In the genomic region with DNA sequence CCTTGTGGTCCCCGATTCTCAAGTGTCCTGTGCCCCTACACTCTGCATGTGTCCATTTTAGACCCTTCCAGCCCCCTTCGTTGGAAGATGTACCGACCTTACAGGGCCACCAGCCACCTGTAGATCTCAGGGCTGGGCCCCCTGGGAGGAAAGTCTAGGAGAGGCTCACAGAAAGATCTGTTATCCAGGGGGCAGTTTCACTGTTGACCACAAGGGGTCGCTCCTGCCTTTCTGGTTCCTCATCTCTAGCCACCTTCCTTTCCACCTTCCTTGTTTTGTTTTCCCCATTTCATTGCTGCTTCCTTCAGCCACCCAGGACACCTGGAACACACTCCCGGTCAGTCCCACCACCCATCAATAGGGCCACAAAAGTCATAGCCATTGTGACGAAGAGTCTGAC, we compare ENCODE assay signal across 8 mouse cellular contexts.
DNase-seq lines count a peak whose midpoint lies in the region; ATAC-seq lines count a peak whose summit lies in the region.
"Not testable (repeated sequence)": the region's sequence is repeated elsewhere in the genome, so short reads cannot be mapped to it uniquely, and the experiment has no call there.

No protein-coding gene starts in this region.

- 29% methylated on average over 6 of the region's 6 CpGs for WGBS in hindbrain, embryonic 11.5 days

- peak; percentile 83 for DNase-seq in ZHBTc4 (ENCODE audit: low read depth, low spot score)
- DNase-seq in cerebellum, postnatal 10 days: peak; percentile 84 to 88
- DNase-seq in hindbrain, embryonic 11.5 days (ENCODE audit: low spot score): peak; percentile 82
- DNase-seq in left cerebral cortex, adult 18-20 months (ENCODE audit: low spot score in 2 of 2): peak; percentile 58 to 73
- DNase-seq in lung, postnatal 36 days: peak; percentile 76
- DNase-seq in right cerebral cortex, adult 2 months (ENCODE audit: low spot score in 2 of 2): peak; percentile 72 to 77
- DNase-seq in urinary bladder, postnatal 4 days (ENCODE audit: low spot score in 2 of 2): peak; percentile 52 to 79

- ATAC-seq in frontal cortex, adult (ENCODE audit: low TSS enrichment): peak; percentile 25; the same call in 1 of the 2 replicates
- not testable (repeated sequence) for ATAC-seq in hindbrain, embryonic 11.5 days (ENCODE audit: low FRiP score)

- not testable (repeated sequence) for H3K9me3 ChIP-seq in hindbrain, embryonic 11.5 days (ENCODE audit: control insufficient read depth, low read length)

- not testable (repeated sequence) for H3K4me1 ChIP-seq in hindbrain, embryonic 11.5 days (replicated peaks; ENCODE audit: control insufficient read depth, insufficient read depth, low read length)

- not testable (repeated sequence) for H3K9ac ChIP-seq in hindbrain, embryonic 11.5 days (ENCODE audit: low read depth, low read length)

- not testable (repeated sequence) for H3K27me3 ChIP-seq in hindbrain, embryonic 11.5 days (ENCODE audit: control insufficient read depth, insufficient read depth, low read length)

- H3K4me2 ChIP-seq in hindbrain, embryonic 11.5 days (replicated peaks; ENCODE audit: low read depth, low read length): not testable (repeated sequence)

- H3K27ac ChIP-seq in hindbrain, embryonic 11.5 days (ENCODE audit: low read depth, low read length): not testable (repeated sequence)

- not testable (repeated sequence) for H3K36me3 ChIP-seq in hindbrain, embryonic 11.5 days (ENCODE audit: control insufficient read depth, insufficient read depth, low read length)

- not testable (repeated sequence) for H3K4me3 ChIP-seq in hindbrain, embryonic 11.5 days (ENCODE audit: low read depth, low read length)
